Mouse (Mus musculus) kidney, embryonic 14.5 days (tissue): ENCODE results near the gene Rbm6. TPM values are rescaled to one million over a fixed set of nuclear protein-coding genes. Genes with fewer than 3 reads are reported as not detected.

Source experiments
- ATAC-seq: fragments of 200-750 bp; cut with Nextera tagmentation; 2 replicates; pipeline ENCODE4 v1.8.0; 2017; ENCODE audit warnings: moderate number of reproducible peaks, mild to moderate bottlenecking, moderate TSS enrichment, moderate library complexity; ENCODE audit not compliant: low FRiP score, low TSS enrichment
- H3K27ac ChIP-seq: fragments of 300-500 bp; sonication (generic); 2 replicates; pipeline ENCODE4 v1.5.1; 2014; ENCODE audit warnings: low read depth, mild to moderate bottlenecking, low read length, moderate library complexity, mixed read lengths
- H3K27me3 ChIP-seq: fragments of 300-500 bp; sonication (generic); 2 replicates; pipeline ENCODE4 v1.6.1; 2014; ENCODE audit warnings: mild to moderate bottlenecking, low read length; ENCODE audit not compliant: control insufficient read depth, insufficient read depth
- H3K36me3 ChIP-seq: fragments of 300-500 bp; sonication (generic); 2 replicates; pipeline ENCODE4 v1.6.1; 2014; ENCODE audit warnings: low read length, mixed read lengths; ENCODE audit not compliant: control insufficient read depth, insufficient read depth
- H3K4me1 ChIP-seq: fragments of 300-500 bp; sonication (generic); 2 replicates; pipeline ENCODE4 v1.6.1; 2014; ENCODE audit warnings: low read length, mixed read lengths; ENCODE audit not compliant: control insufficient read depth, insufficient read depth
- H3K4me2 ChIP-seq: fragments of 300-500 bp; sonication (generic); replicated peaks from 2 replicates; pipeline ENCODE4 v1.6.1; 2014; ENCODE audit warnings: low read depth, mild to moderate bottlenecking, low read length
- H3K4me3 ChIP-seq: fragments of 300-500 bp; sonication (generic); 2 replicates; pipeline ENCODE4 v1.5.1; 2014; ENCODE audit warnings: mild to moderate bottlenecking, low read length
- H3K9ac ChIP-seq: fragments of 300-500 bp; sonication (generic); 2 replicates; pipeline ENCODE4 v1.6.1; 2014; ENCODE audit warnings: low read depth, mild to moderate bottlenecking, low read length, moderate library complexity
- H3K9me3 ChIP-seq: fragments of 300-500 bp; sonication (generic); 2 replicates; pipeline ENCODE4 v1.6.1; 2016; ENCODE audit warnings: low read length; ENCODE audit not compliant: control insufficient read depth
- WGBS: fragments of 180-500 bp; shearing (Covaris S2); extraction: QIAGEN DNeasy Blood & Tissue Kit; methylation state at CpG from one replicate; pipeline ENCODE4 v1.1.7; 2014; 5-methylcytosine and 5-hydroxymethylcytosine counted together
- polyA plus RNA-seq: library from polyadenylated mRNA; unstranded; fragments of >200 nt; fragmentation: Nextera tagmentation; extraction: Ambion mirVana; gene quantifications from 2 replicates; pipeline ENCODE4 v1.2.1, GENCODE M21; 2014

The Rbm6 gene
- polyA plus RNA-seq, 1 experiment from 2014 or later: 75.1 TPM

GRCm38 (mm10) chr9:107747310-107747709 lies 125.7 kb downstream of the Rbm6 start:
- peaks cover 98% of the 10 kb centered on the region for H3K36me3 ChIP-seq
- no peaks in the 10 kb centered on the region for H3K4me1 ChIP-seq
- ATAC-seq: no peak
- 86% methylated on average over 1 of the region's 1 CpGs for WGBS
- H3K4me2 ChIP-seq: no peak overlapping the region
- H3K9me3 ChIP-seq: no peaks in the 10 kb centered on the region
- H3K27ac ChIP-seq: no peak overlapping the region
- no peaks in the 10 kb centered on the region for H3K27me3 ChIP-seq
- H3K4me3 ChIP-seq: no peak overlapping the region
- no peak overlapping the region for H3K9ac ChIP-seq

GRCm38 (mm10) chr9:107746679-107747078 lies 126.4 kb downstream of the Rbm6 start:
- H3K9ac ChIP-seq: no peak overlapping the region
- H3K4me2 ChIP-seq: no peak overlapping the region
- H3K27me3 ChIP-seq: no peaks in the 10 kb centered on the region
- no peak overlapping the region for H3K4me3 ChIP-seq
- H3K36me3 ChIP-seq: peaks cover 98% of the 10 kb centered on the region
- 94% methylated on average over 3 of the region's 3 CpGs for whole genome bisulfite sequencing
- H3K4me1 ChIP-seq: no peaks in the 10 kb centered on the region
- H3K9me3 ChIP-seq: no peaks in the 10 kb centered on the region
- no peak for ATAC-seq
- H3K27ac ChIP-seq: no peak overlapping the region

GRCm38 (mm10) chr9:107744061-107744460 lies 129.0 kb downstream of the Rbm6 start:
- Histone ChIP-seq H3K4me1 (no peaks in the 10 kb centered on the region), H3K36me3 (peaks cover 98% of the 10 kb centered on the region), H3K4me2 (no peak overlapping the region), H3K4me3 (no peak overlapping the region), H3K27ac (no peak overlapping the region), H3K9ac (no peak overlapping the region), H3K9me3 (no peaks in the 10 kb centered on the region), H3K27me3 (no peaks in the 10 kb centered on the region)
- WGBS: 89% methylated on average over 6 of the region's 6 CpGs
- ATAC-seq: no peak

GRCm38 (mm10) chr9:107738841-107739202 lies 134.2 kb downstream of the Rbm6 start:
- H3K4me1 ChIP-seq: peaks cover 31% of the 10 kb centered on the region
- 0 out of 2 replicates have a peak overlapping the region, but pooled peaks have one; percentile 26 for H3K27ac ChIP-seq
- no peaks in the 10 kb centered on the region for H3K27me3 ChIP-seq
- no peak overlapping the region for H3K4me3 ChIP-seq
- H3K4me2 ChIP-seq: no peak overlapping the region
- ATAC-seq: peak; percentile 14
- no peaks in the 10 kb centered on the region for H3K9me3 ChIP-seq
- no peak overlapping the region for H3K9ac ChIP-seq
- peaks cover 56% of the 10 kb centered on the region for H3K36me3 ChIP-seq
- 53% methylated on average over 4 of the region's 4 CpGs for WGBS

GRCm38 (mm10) chr9:107738020-107738840 lies 134.8 kb downstream of the Rbm6 start:
- Histone ChIP-seq H3K4me3 (no peak overlapping the region), H3K27ac (peak overlapping the region; percentile 26; the same call in 1 of the 2 replicates)

GRCm38 (mm10) chr9:107736185-107736485 lies 136.9 kb downstream of the Rbm6 start:
- H3K36me3 ChIP-seq: peaks cover 29% of the 10 kb centered on the region
- no peaks in the 10 kb centered on the region for H3K27me3 ChIP-seq
- peak overlapping the region; percentile 40; the same call in 1 of the 2 replicates for H3K9ac ChIP-seq
- ATAC-seq: peak; percentile 78
- peaks cover 31% of the 10 kb centered on the region for H3K4me1 ChIP-seq
- under 1% methylated on average over 7 of the region's 7 CpGs for WGBS
- H3K27ac ChIP-seq: peak overlapping the region; percentile 85
- no peaks in the 10 kb centered on the region for H3K9me3 ChIP-seq
- peak overlapping the region; percentile 38 for H3K4me2 ChIP-seq
- 0 out of 2 replicates have a peak overlapping the region, but pooled peaks have one; percentile 2 for H3K4me3 ChIP-seq

More at GRCm38 (mm10) chr9:107738020-107738840, 134.8 kb downstream of the Rbm6 start:
- Histone ChIP-seq H3K9me3 (no peaks in the 10 kb centered on the region), H3K4me2 (no peak overlapping the region), H3K4me1 (peaks cover 31% of the 10 kb centered on the region), H3K27me3 (no peaks in the 10 kb centered on the region), H3K36me3 (peaks cover 50% of the 10 kb centered on the region), H3K9ac (no peak overlapping the region)
- WGBS: 20% methylated on average over 7 of the region's 7 CpGs
- ATAC-seq: peak; percentile 63

- peak overlapping the region; percentile 85 for H3K27ac ChIP-seq
- H3K4me2 ChIP-seq: peak overlapping the region; percentile 38
- peak; percentile 14; the same call in 1 of the 2 replicates for ATAC-seq
- peak overlapping the region; percentile 40 for H3K9ac ChIP-seq
- no peaks in the 10 kb centered on the region for H3K27me3 ChIP-seq
- H3K9me3 ChIP-seq: no peaks in the 10 kb centered on the region
- peaks cover 24% of the 10 kb centered on the region for H3K36me3 ChIP-seq
- peak overlapping the region; percentile 13; the same call in 1 of the 2 replicates for H3K4me3 ChIP-seq
- WGBS: 4% methylated on average over 17 of the region's 17 CpGs
- peaks cover 34% of the 10 kb centered on the region for H3K4me1 ChIP-seq
Observed at GRCm38 (mm10) chr9:107735356-107736184, 137.5 kb downstream of the Rbm6 start.

- 0 out of 2 replicates have a peak overlapping the region, but pooled peaks have one; percentile 40 for H3K9ac ChIP-seq
- H3K27ac ChIP-seq: peak overlapping the region; percentile 85; the same call in 1 of the 2 replicates
- ATAC-seq: no peak
- 37% methylated on average over 7 of the region's 7 CpGs for WGBS
- peaks cover 36% of the 10 kb centered on the region for H3K4me1 ChIP-seq
- H3K4me2 ChIP-seq: no peak overlapping the region
- H3K9me3 ChIP-seq: no peaks in the 10 kb centered on the region
- H3K27me3 ChIP-seq: no peaks in the 10 kb centered on the region
- H3K36me3 ChIP-seq: peaks cover 14% of the 10 kb centered on the region
- H3K4me3 ChIP-seq: no peak overlapping the region
Observed at GRCm38 (mm10) chr9:107734567-107734971, 138.5 kb downstream of the Rbm6 start.
